Mouse (Mus musculus) embryonic facial prominence, embryonic 14.5 days (tissue): Measurements from ENCODE around the gene Dip2b. TPM values are rescaled to one million over a fixed set of nuclear protein-coding genes. Genes with fewer than 3 reads are reported as not detected.

Source experiments
- ATAC-seq: fragments of 200-750 bp; cut with Nextera tagmentation; 2 replicates; pipeline ENCODE4 v1.8.0; 2017; ENCODE audit warnings: low read depth, moderate number of reproducible peaks, moderate TSS enrichment
- DNase-seq: peaks from one replicate; pipeline ENCODE4 v3.0.0-alpha.2; 2015; ENCODE audit warnings: low spot score
- H3K27ac ChIP-seq: fragments of 300-500 bp; sonication (generic); replicated peaks from 2 replicates; pipeline ENCODE4 v1.5.1; 2014; ENCODE audit warnings: low read depth, mild to moderate bottlenecking, low read length, moderate library complexity
- H3K27me3 ChIP-seq: fragments of 300-500 bp; sonication (generic); replicated peaks from 2 replicates; pipeline ENCODE4 v1.6.1; 2014; ENCODE audit warnings: low read length; ENCODE audit not compliant: control insufficient read depth, insufficient read depth
- H3K36me3 ChIP-seq: fragments of 300-500 bp; sonication (generic); 2 replicates; pipeline ENCODE4 v1.6.1; 2014; ENCODE audit warnings: low read length, mixed read lengths; ENCODE audit not compliant: control insufficient read depth, insufficient read depth
- H3K4me1 ChIP-seq: fragments of 300-500 bp; sonication (generic); 2 replicates; pipeline ENCODE4 v1.6.1; 2014; ENCODE audit warnings: antibody characterized with exemption, low read length; ENCODE audit not compliant: control insufficient read depth, insufficient read depth
- H3K4me2 ChIP-seq: fragments of 300-500 bp; sonication (generic); 2 replicates; pipeline ENCODE4 v1.6.1; 2014; ENCODE audit warnings: low read depth, mild to moderate bottlenecking, low read length, moderate library complexity, mixed read lengths
- H3K4me3 ChIP-seq: fragments of 300-500 bp; sonication (generic); 2 replicates; pipeline ENCODE4 v1.5.1; 2014; ENCODE audit warnings: low read depth, mild to moderate bottlenecking, low read length
- H3K9ac ChIP-seq: fragments of 300-500 bp; sonication (generic); 2 replicates; pipeline ENCODE4 v1.6.1; 2014; ENCODE audit warnings: low read depth, mild to moderate bottlenecking, low read length, moderate library complexity, mixed read lengths
- H3K9me3 ChIP-seq: fragments of 300-500 bp; sonication (generic); 2 replicates; pipeline ENCODE4 v1.6.1; 2016; ENCODE audit warnings: low read length; ENCODE audit not compliant: control insufficient read depth
- WGBS: fragments of 180-500 bp; shearing (Covaris S2); extraction: QIAGEN DNeasy Blood & Tissue Kit; methylation state at CpG from one replicate; pipeline ENCODE4 v1.1.7; 2014; 5-methylcytosine and 5-hydroxymethylcytosine counted together
- polyA plus RNA-seq: library from polyadenylated mRNA; unstranded; fragments of >200 nt; fragmentation: Nextera tagmentation; extraction: Ambion mirVana; gene quantifications from 2 replicates; pipeline ENCODE4 v1.2.1, GENCODE M21; 2014

Gene Dip2b
- polyA plus RNA-seq, 1 experiment from 2014 or later = 15.3 TPM

DNA sequence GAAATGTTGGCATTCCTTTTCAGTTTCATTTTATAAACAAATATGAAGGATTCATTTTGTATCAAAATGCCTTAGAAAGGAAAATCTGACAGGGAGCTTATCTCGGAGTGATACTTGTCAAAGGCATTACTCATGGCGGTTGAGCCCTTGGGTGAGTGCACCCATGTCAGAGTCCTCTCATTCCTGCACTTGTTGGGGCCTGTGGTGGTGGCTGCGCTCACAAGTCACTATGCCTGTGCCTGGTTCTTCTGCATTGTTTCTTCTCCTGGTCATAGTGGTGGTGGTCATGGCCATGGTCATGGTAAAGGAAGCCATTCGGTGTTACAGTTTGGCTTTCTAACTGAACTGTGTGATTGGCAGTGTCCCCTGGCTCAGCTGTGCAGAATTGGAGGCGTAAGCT lies 44.3 kb downstream of the Dip2b start:
- H3K27ac ChIP-seq = 0 out of 2 replicates have a peak overlapping the region, but pooled peaks have one; percentile 22
- no peak for ATAC-seq

DNA sequence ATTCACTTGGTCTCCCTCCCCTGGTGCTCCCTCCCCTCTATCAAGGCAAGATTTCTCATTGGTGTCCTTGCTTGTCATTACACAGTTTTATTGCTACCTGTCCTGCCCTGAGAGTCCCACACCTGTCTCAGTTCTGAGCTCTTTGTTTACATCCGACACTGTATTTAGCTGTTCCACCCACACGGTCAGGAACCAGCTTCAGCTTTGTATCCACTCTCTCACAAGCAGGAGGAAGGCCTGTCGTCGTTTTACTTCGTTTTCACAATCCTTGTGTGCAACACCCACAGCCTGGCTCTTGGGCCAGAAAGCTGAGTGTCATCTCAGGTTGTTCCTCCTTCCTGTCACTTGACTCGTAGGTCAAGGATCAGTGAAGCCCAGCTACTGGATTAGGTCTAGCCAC lies 45.4 kb downstream of the Dip2b start:
- 70% methylated on average over 6 of the region's 6 CpGs for WGBS
- ATAC-seq = no peak
- Histone ChIP-seq H3K36me3 (no peaks in the 10 kb centered on the region), H3K27ac (no peak overlapping the region), H3K9me3 (no peaks in the 10 kb centered on the region), H3K27me3 (no peaks in the 10 kb centered on the region), H3K4me3 (no peak overlapping the region), H3K4me2 (no peak overlapping the region), H3K4me1 (peaks cover 18% of the 10 kb centered on the region), H3K9ac (no peak overlapping the region)
- no peak for DNase-seq

More for the DNA sequence above, 44.3 kb downstream of the Dip2b start:
- no peaks in the 10 kb centered on the region for H3K36me3 ChIP-seq
- DNase-seq = no peak
- H3K9me3 ChIP-seq = no peaks in the 10 kb centered on the region
- peaks cover 18% of the 10 kb centered on the region for H3K4me1 ChIP-seq
- no peaks in the 10 kb centered on the region for H3K27me3 ChIP-seq
- whole genome bisulfite sequencing = 88% methylated on average over 5 of the region's 5 CpGs
- H3K4me2 ChIP-seq = no peak overlapping the region
- H3K9ac ChIP-seq = no peak overlapping the region
- H3K4me3 ChIP-seq = no peak overlapping the region

DNA sequence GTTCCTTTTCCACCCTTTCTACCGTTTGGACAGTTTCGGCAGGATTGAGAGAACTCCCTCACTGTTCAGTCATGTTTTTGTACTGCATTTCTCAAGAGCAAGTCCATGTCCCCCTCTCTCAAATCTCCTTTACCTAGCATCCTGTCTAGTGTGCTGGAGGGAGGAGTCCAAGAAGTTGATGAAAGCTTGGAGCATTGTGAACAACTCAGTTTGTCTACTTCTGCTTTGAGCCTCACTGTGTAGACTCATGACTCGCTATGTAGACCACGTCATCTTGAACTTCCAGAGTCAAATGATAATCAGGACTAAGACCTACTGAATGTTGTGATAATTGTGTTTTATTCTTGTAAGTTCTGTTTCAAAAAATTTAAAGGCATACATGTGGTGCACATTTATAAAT lies 46.4 kb downstream of the Dip2b start:
- WGBS = 81% methylated on average over 4 of the region's 4 CpGs
- DNase-seq = no peak
- no peak overlapping the region for H3K4me3 ChIP-seq

GRCm38 (mm10) chr15:100088021-100088420 lies 49.6 kb downstream of the Dip2b start:
- no peak for ATAC-seq
- Histone ChIP-seq H3K4me1 (peaks cover 20% of the 10 kb centered on the region), H3K36me3 (no peaks in the 10 kb centered on the region), H3K27me3 (no peaks in the 10 kb centered on the region), H3K9me3 (no peaks in the 10 kb centered on the region), H3K4me2 (no peak overlapping the region), H3K27ac (no peak overlapping the region), H3K4me3 (no peak overlapping the region), H3K9ac (no peak overlapping the region)
- 74% methylated on average over 7 of the region's 7 CpGs for WGBS
- no peak for DNase-seq

More for the DNA sequence above, 46.4 kb downstream of the Dip2b start:
- Histone ChIP-seq H3K4me2 (no peak overlapping the region), H3K9ac (no peak overlapping the region), H3K9me3 (no peaks in the 10 kb centered on the region), H3K27me3 (no peaks in the 10 kb centered on the region), H3K4me1 (peaks cover 18% of the 10 kb centered on the region), H3K36me3 (no peaks in the 10 kb centered on the region), H3K27ac (no peak overlapping the region)
- no peak for ATAC-seq

- 25% methylated on average over 8 of the region's 8 CpGs for WGBS
- ATAC-seq (peak; percentile 94), DNase-seq (peak; percentile 90)
- Histone ChIP-seq H3K9me3 (no peaks in the 10 kb centered on the region), H3K27me3 (no peaks in the 10 kb centered on the region), H3K4me1 (peaks cover 20% of the 10 kb centered on the region), H3K27ac (peak overlapping the region; percentile 34; the same call in 1 of the 2 replicates), H3K4me3 (no peak overlapping the region), H3K9ac (no peak overlapping the region), H3K36me3 (no peaks in the 10 kb centered on the region), H3K4me2 (peak overlapping the region; percentile 13; the same call in 1 of the 2 replicates)
Measured at GRCm38 (mm10) chr15:100089645-100090053, 51.2 kb downstream of the Dip2b start.

DNA sequence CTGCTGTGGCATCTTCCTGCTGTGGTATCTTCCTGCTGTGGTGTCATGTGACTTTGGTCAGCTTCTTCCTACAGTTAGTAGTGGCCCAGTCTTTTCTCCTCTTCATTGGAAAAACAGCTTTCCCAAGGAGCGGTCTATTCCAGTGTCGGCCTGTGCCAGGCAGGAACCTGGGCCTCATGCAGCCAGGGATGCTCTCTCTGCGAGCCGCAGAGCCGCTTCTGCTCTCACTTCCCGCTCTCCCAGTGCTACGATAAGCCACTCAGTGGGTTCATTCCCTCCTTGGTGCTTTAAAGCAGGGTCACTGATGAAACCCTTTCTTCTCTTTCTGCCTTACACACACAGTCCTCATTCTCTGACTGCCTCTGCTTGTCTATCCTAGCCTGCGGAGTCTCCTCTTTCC lies 53.4 kb downstream of the Dip2b start:
- Histone ChIP-seq H3K4me2 (no peak overlapping the region), H3K4me1 (peaks cover 20% of the 10 kb centered on the region), H3K27me3 (no peaks in the 10 kb centered on the region), H3K9me3 (no peaks in the 10 kb centered on the region), H3K4me3 (no peak overlapping the region), H3K36me3 (no peaks in the 10 kb centered on the region), H3K27ac (no peak overlapping the region), H3K9ac (no peak overlapping the region)
- DNase-seq (no peak), ATAC-seq (no peak)
- WGBS = 69% methylated on average over 8 of the region's 8 CpGs

- H3K4me2 ChIP-seq = no peak overlapping the region
- WGBS = 45% methylated on average over 16 of the region's 16 CpGs
- no peak overlapping the region for H3K9ac ChIP-seq
- H3K36me3 ChIP-seq = no peaks in the 10 kb centered on the region
- no peak for ATAC-seq
- no peaks in the 10 kb centered on the region for H3K9me3 ChIP-seq
- H3K27ac ChIP-seq = no peak overlapping the region; the same call in 1 of the 2 replicates
- no peaks in the 10 kb centered on the region for H3K27me3 ChIP-seq
- no peak for DNase-seq
- H3K4me1 ChIP-seq = peaks cover 20% of the 10 kb centered on the region
- H3K4me3 ChIP-seq = no peak overlapping the region
Measured at GRCm38 (mm10) chr15:100092258-100092657, 53.8 kb downstream of the Dip2b start.

GRCm38 (mm10) chr15:100096587-100097428 lies 58.3 kb downstream of the Dip2b start:
- Histone ChIP-seq H3K4me1 (peaks cover 15% of the 10 kb centered on the region), H3K27ac (no peak overlapping the region), H3K4me2 (no peak overlapping the region), H3K9ac (no peak overlapping the region), H3K9me3 (no peaks in the 10 kb centered on the region), H3K36me3 (no peaks in the 10 kb centered on the region), H3K4me3 (no peak overlapping the region), H3K27me3 (no peaks in the 10 kb centered on the region)
- DNase-seq (no peak), ATAC-seq (no peak)
- 72% methylated on average over 7 of the region's 7 CpGs for WGBS

- WGBS = 78% methylated on average over 7 of the region's 7 CpGs
- no peak overlapping the region for H3K4me2 ChIP-seq
- ATAC-seq = no peak
- no peaks in the 10 kb centered on the region for H3K36me3 ChIP-seq
- no peak for DNase-seq
- no peaks in the 10 kb centered on the region for H3K27me3 ChIP-seq
- no peaks in the 10 kb centered on the region for H3K9me3 ChIP-seq
- H3K4me3 ChIP-seq = no peak overlapping the region
- no peak overlapping the region for H3K9ac ChIP-seq
- H3K4me1 ChIP-seq = peaks cover 10% of the 10 kb centered on the region; the same call in 1 of the 2 replicates
- no peak overlapping the region for H3K27ac ChIP-seq
Measured at GRCm38 (mm10) chr15:100100336-100100735, 61.9 kb downstream of the Dip2b start.
